Mouse (Mus musculus) embryo, embryonic 10.5 days (tissue): Measurements from ENCODE around the gene Cryab.

Source experiments
- DNase-seq: peaks from one replicate; pipeline ENCODE4 v3.0.0-alpha.2; 2015; ENCODE audit warnings: low spot score

Cryab gene

GRCm38 (mm10) chr9:50751323-50751722 is at the start of gene Cryab:
Gene Cryab, plus strand, starts transcription at chr9:50751325.
- no peak for DNase-seq

GRCm38 (mm10) chr9:50704907-50705306 is 46.2 kb upstream of the Cryab start:
- no peak for DNase-seq

DNA sequence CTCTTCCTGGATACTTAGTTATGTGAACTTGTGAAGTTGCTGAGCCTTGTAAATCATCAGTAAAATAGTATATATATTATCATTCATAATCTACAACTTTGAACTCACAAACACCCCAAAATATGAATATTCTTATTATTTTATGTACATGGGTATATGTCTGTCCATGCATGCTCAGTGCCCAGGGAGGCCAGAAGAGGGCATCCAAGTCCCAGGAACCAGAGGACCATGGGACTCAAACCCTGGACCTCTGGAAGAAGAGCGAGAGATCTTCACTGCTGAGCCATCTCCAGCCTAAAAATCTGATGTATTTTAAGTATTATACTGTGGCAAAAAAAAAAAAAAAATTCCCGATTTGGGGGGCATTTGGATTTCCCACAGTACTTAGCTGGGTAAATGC is 42.0 kb upstream of the Cryab start:
- peak; percentile 69 for DNase-seq

- no peak for DNase-seq
These were observed 39.8 kb upstream of the Cryab start for GRCm38 (mm10) chr9:50711337-50711736.

DNA sequence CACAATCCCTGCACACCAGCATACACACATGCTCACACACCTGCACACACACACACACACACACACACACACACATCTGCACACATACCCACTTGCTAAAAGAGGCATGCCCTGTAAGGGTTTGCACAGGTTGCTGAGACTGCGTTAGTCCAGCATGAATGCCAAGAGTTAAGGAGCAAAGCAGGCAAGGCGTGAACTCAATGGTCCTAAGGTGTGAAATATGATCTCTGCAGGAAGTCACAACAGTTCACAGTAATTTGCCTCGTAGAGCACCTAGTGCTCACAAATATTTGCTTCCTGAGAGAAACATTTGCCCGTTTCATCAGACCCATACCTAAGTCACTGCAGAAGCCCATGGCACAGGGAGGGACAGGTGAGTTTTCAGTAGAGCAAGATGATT is 36.9 kb upstream of the Cryab start:
- DNase-seq, result no peak

GRCm38 (mm10) chr9:50718878-50719277 is 32.2 kb upstream of the Cryab start:
- DNase-seq, result no peak

DNA sequence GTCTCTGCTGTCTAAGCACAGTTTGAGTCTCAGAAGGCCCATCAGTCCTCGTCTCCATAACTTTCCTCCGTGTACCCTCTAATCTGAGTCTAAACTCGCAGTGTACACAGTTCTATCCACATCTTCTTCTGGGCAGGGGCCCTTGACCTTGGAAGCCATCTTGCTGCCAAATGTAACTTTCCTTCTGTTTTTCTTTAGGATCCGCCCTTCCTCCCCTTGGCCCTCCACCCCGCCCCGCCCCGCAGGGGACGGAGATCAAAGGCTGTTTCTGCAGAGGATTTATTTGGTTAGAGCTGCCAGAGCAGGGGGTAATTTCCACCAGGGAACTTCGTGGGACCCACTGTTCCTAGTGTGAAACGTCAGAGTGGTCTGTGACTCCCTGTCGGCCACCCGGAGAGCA is 30.1 kb upstream of the Cryab start:
- no peak for DNase-seq

DNA sequence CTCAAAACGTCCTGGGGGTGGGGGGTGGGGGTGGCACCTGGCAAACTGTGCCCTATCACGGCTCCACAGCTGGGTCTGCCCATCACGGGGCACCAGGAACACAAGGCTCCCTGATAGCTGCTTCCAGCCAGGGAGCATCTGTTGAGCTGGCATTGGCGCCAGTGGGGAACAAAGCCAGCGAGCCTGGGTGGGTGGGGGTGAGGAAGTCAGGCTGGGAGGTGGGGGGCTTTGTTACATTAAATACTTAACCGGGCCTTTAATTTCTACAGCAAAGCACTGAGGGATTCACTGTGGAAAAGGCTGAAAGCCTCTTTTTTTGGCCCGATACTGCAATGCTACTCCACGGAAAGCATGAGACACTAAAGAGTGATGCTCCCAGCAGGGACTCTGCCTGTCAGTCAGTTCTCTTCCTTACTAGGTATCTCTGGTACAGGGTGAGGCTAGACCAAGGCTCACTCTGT is 28.6 kb upstream of the Cryab start:
- no peak for DNase-seq

DNA sequence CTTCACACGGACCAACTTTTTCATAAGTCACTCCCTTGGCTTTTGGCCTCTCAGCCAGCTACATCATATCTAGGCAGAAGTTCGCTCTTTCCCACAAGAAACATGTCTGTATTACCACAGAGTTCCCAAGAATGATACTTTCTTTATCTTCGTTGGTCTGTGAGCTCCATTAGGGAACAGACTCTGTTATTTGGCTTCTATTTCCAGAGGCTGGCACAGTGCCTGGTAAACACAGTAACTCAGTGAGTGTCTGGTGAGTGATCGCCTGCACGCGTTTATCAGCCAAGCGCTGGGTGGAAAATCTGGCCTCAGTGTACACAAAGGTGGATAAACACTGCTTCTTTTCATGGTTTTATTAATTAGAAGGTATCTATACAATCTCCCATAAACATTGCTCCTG is 27.7 kb upstream of the Cryab start:
- DNase-seq, result no peak

GRCm38 (mm10) chr9:50724147-50724546 is 27.0 kb upstream of the Cryab start:
- DNase-seq, result no peak

DNA sequence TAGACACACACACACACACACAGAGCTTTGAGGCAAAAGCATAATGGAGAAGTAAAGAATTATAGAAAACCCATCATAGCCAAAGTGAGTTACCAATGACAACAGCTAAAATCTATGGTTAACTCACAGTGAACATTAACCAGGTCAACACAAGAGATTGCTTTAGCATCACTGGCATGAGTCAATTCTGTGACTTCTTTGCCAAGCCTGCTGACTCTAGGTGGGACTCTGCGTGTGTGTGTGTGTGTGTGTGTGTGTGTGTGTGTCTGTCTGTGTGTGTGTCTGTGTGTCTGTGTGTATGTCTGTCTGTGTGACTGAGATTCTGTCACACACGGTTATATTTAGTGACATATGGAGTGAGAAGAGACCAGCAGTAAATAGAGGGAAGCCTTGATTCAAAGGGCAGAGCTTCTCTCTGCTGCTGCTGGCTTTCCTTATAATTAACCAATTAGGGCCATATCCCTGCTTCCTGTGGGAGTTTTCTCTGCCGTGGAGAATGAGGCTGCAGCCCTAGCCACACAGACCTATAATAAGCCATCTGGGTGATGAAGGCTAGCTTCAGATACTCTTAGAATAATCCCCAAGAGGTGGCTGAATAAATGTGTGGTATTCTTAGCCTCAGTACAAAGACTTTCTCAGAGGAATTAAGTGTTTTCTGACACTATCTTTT is 26.3 kb upstream of the Cryab start:
- no peak for DNase-seq

GRCm38 (mm10) chr9:50725921-50726590 is 25.1 kb upstream of the Cryab start:
- DNase-seq, result peak; percentile 55

- DNase-seq, result peak; percentile 66
These were observed 23.8 kb upstream of the Cryab start for GRCm38 (mm10) chr9:50727171-50727924.

- peak; percentile 89 for DNase-seq
These were observed 23.0 kb upstream of the Cryab start for GRCm38 (mm10) chr9:50727925-50728651.

GRCm38 (mm10) chr9:50729600-50729999 is 21.5 kb upstream of the Cryab start:
- no peak for DNase-seq

DNA sequence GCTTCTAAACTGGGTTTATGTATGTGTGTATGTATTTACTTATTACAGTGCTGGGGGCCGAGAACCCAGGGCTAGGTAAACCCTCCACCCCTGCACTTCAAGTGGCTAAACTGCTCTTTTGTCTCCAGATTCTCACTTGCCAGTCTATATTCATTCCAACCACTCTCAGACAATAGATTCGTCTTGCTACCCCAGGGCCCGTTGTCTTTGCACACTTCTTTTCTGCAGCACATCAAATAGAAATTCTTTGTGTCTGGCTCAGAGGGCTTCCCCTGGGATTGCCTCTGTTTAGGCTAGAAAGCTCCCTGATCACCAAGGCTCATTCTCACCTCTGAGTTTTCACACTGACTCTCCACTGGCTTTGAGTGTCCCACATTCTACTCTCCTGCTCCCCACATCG is 18.6 kb upstream of the Cryab start:
- peak; percentile 53 for DNase-seq

DNA sequence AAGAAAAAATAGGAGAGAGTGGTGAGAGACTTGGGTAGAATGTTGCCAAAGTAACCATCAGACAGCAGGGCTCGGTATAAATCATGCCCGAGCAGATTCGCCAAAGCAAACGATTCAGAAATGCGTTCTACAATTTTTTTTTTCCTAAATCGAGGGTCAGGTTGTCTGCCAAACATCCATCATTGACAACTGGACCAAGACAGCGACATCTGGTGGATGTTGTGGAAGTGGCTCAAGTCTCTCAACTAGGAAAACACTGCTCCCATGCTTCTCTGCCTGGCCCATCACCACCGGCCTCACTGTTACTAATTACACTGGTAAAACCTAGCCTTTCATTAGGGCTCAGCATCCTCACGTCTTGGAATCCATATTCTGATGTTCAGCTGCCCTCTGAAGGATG is 16.1 kb upstream of the Cryab start:
- DNase-seq, result peak; percentile 84

GRCm38 (mm10) chr9:50738914-50739870 is 11.9 kb upstream of the Cryab start, which contains the start of gene Dixdc1:
Gene Dixdc1, minus strand, starts transcription at chr9:50739517.
- peak; percentile 96 for DNase-seq

DNA sequence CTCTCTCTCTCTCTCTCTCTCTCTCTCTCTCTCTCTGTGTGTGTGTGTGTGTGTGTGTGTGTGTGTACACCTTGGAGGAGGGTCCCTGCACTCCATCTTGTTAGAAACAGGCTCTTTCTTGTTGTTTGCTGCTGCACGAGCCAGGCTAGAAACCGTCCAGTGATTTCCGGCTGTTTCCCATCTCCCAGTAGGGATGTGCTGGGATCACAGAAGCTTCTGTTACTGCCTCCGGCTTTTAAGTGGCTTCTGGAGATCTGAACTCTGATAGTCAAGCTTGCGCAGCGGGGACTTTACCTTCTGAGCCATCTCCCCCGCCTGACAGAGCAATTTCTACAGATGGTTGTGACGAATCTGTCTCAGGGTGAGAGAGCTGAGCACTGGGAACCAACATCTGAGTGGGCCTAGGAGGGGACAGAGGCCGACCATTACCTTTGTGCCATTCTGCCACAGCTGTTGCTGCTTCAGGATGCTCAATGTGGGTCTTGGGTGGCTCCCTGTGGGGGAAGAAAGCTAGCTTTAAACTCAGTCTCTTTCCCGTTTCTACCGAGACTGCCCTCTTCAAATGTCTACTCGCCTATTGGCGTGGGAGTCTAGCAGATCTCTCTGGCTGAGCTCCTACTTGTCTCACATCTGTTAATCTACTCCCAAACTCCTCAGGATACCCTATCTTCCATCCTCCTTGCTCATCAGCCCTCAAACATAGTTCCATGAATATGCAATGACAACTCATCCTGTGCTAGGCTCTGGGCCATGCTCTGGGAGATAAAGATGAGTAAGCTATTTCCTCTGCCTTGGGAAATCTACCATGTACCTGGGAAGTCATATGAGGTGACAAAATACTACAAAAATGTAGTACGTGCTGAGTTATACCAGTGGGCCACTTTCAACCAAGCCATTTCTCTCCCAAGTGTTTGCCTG is 10.0 kb upstream of the Cryab start:
- DNase-seq, result no peak

DNA sequence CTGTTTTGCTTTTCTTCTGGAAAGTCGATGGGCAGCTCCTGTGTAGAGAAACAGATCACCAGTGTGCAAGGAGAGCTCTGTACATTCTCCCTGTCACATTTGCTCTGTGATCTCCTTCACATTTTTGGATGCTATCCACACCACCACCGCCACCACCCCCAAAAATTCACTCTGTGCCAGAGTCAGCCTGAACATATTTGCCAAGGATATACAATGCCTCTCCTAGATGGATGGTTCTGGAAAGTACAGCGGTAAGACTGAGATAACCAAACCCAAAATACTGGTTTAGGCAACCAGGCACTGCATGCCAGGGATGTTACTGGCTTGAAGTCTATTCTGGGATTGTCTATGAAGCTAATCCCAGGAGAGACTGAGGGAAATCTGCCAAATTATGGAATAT is 8.9 kb upstream of the Cryab start:
- DNase-seq, result no peak
